Mouse (Mus musculus) limb, embryonic 12.5 days (tissue): ENCODE measurements around the gene Coro2a. TPM values are rescaled to one million over a fixed set of nuclear protein-coding genes. Genes with fewer than 3 reads are reported as not detected.

Experiments
- ATAC-seq: fragments of 200-750 bp; cut with Nextera tagmentation; 2 replicates; pipeline ENCODE4 v1.8.0; 2017; ENCODE audit warnings: low read depth, moderate TSS enrichment; ENCODE audit not compliant: insufficient number of reproducible peaks, insufficient read depth, low FRiP score, low TSS enrichment
- H3K27ac ChIP-seq: fragments of 300-500 bp; sonication (generic); 2 replicates; pipeline ENCODE4 v1.5.1; 2016; ENCODE audit warnings: mild to moderate bottlenecking, moderate library complexity
- H3K27me3 ChIP-seq: fragments of 300-500 bp; sonication (generic); 2 replicates; pipeline ENCODE4 v1.6.1; 2016; ENCODE audit warnings: mild to moderate bottlenecking, moderate library complexity
- H3K36me3 ChIP-seq: fragments of 300-500 bp; sonication (generic); 2 replicates; pipeline ENCODE4 v1.6.1; 2016; ENCODE audit warnings: mild to moderate bottlenecking, moderate library complexity
- H3K4me1 ChIP-seq: fragments of 300-500 bp; sonication (generic); replicated peaks from 2 replicates; pipeline ENCODE4 v1.6.1; 2016
- H3K4me2 ChIP-seq: fragments of 300-500 bp; sonication (generic); 2 replicates; pipeline ENCODE4 v1.6.1; 2016; ENCODE audit warnings: mild to moderate bottlenecking, moderate library complexity
- H3K4me3 ChIP-seq: fragments of 300-500 bp; sonication (generic); replicated peaks from 2 replicates; pipeline ENCODE4 v1.5.1; 2016; ENCODE audit warnings: mild to moderate bottlenecking
- H3K9ac ChIP-seq: fragments of 300-500 bp; sonication (generic); replicated peaks from 2 replicates; pipeline ENCODE4 v1.6.1; 2016; ENCODE audit warnings: mild to moderate bottlenecking, moderate library complexity
- H3K9me3 ChIP-seq: fragments of 300-500 bp; sonication (generic); 2 replicates; pipeline ENCODE4 v1.6.1; 2016; ENCODE audit warnings: mild to moderate bottlenecking, moderate library complexity
- WGBS: fragments of 180-500 bp; shearing (Covaris S2); methylation state at CpG from one replicate; pipeline ENCODE4 v1.1.7; 2016; 5-methylcytosine and 5-hydroxymethylcytosine counted together
- polyA plus RNA-seq: library from polyadenylated mRNA; unstranded; fragments of >200 nt; fragmentation: Nextera tagmentation; extraction: Ambion mirVana; gene quantifications from 2 replicates; pipeline ENCODE4 v1.2.1, GENCODE M21; 2016

Gene Coro2a
- polyA plus RNA-seq, 1 experiment from 2014 or later, result 2.2 TPM

- H3K4me1 ChIP-seq, result peaks cover 9% of the 10 kb centered on the region
- no peak overlapping the region for H3K4me3 ChIP-seq
- no peak overlapping the region for H3K9ac ChIP-seq
- no peaks in the 10 kb centered on the region for H3K9me3 ChIP-seq
- H3K27me3 ChIP-seq, result peaks cover 2% of the 10 kb centered on the region; the same call in 1 of the 2 replicates
- no peak for ATAC-seq
- H3K36me3 ChIP-seq, result no peaks in the 10 kb centered on the region
- no peak overlapping the region for H3K27ac ChIP-seq
- WGBS, result 76% methylated on average over 10 of the region's 10 CpGs
- no peak overlapping the region for H3K4me2 ChIP-seq
Observed at GRCm38 (mm10) chr4:46521457-46521856, 80.5 kb downstream of the Coro2a start.

DNA sequence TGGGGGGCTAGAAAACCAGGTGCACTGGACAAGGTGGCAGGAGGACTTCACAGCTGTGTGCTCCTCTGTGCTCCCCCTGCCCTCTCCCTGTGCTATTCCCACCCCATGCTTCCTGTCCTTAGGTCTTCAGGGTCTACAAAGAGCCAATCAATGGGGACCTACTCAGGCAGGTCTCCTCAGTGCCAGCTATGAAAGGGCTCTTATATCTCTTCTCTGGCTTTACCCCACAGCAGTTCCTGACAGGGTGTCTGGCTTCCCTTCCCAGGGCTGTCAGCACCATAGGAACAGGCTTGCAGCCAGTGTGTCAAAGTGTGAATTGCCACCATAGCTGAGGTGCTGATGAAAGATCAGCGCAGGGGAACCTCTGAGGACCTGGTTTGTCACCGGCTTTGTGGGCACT is 81.5 kb downstream of the Coro2a start:
- Histone ChIP-seq H3K4me1 (peaks cover 9% of the 10 kb centered on the region), H3K9me3 (no peaks in the 10 kb centered on the region), H3K9ac (no peak overlapping the region), H3K27me3 (no peaks in the 10 kb centered on the region; the same call in 1 of the 2 replicates), H3K4me2 (no peak overlapping the region), H3K4me3 (no peak overlapping the region), H3K27ac (no peak overlapping the region), H3K36me3 (no peaks in the 10 kb centered on the region)
- ATAC-seq, result 0 out of 2 replicates have a peak, but pooled peaks have one; percentile 42
- 84% methylated on average over 2 of the region's 2 CpGs for WGBS

DNA sequence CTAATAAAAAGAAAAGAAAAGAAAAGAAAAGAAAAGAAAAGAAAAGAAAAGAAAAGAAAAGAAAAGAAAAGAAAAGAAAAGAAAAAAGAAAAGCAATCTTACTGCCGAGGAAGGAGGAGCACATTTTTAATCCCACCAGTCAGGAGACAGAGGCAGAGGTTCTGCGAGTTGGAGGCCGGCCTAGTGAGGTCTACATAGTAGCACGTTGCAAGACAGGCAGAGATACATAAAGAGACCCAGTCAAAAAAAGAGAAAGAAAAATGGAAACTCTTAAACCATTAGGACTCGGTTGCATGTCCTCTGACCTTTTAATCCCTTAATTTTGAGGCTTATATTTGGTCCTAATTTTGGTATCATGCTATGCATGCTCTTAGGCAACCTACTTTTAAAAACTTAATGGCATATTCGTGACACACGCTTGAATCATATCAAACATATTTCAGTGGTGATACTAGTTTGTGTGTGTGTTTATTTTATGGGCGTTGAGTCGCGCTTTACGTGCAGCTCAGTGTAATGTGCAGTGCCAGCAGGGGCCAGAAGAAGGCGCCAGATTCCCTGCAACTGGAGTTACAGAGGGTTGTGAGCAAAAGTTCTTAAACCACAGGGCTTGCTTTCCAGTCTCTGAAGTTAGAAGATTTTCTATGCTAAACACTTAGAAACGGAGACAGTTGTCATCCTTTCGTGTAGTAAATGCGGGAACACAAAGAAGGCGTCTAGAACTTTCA is 94.1 kb downstream of the Coro2a start:
- Histone ChIP-seq H3K4me3 (peak overlapping the region; percentile 66), H3K36me3 (peaks cover 18% of the 10 kb centered on the region), H3K9ac (no peak overlapping the region), H3K9me3 (no peaks in the 10 kb centered on the region), H3K4me1 (peaks cover 7% of the 10 kb centered on the region; the same call in 1 of the 2 replicates), H3K27ac (no peak overlapping the region), H3K27me3 (peaks cover 23% of the 10 kb centered on the region), H3K4me2 (peak overlapping the region; percentile 90)
- WGBS, result 11% methylated on average over 16 of the region's 16 CpGs
- no peak for ATAC-seq

- ATAC-seq, result peak; percentile 90
- peak overlapping the region; percentile 45 for H3K9ac ChIP-seq
- under 1% methylated on average over 94 of the region's 94 CpGs for WGBS
- H3K4me2 ChIP-seq, result peak overlapping the region; percentile 90
- peaks cover 27% of the 10 kb centered on the region for H3K36me3 ChIP-seq
- H3K27ac ChIP-seq, result no peak overlapping the region
- H3K4me1 ChIP-seq, result peaks cover 7% of the 10 kb centered on the region; the same call in 1 of the 2 replicates
- peaks cover 23% of the 10 kb centered on the region for H3K27me3 ChIP-seq
- no peaks in the 10 kb centered on the region for H3K9me3 ChIP-seq
- H3K4me3 ChIP-seq, result peak overlapping the region; percentile 66
Observed at GRCm38 (mm10) chr4:46506801-46507610, 95.0 kb downstream of the Coro2a start.

- H3K4me3 ChIP-seq, result no peak overlapping the region
- H3K27me3 ChIP-seq, result peaks cover 23% of the 10 kb centered on the region
- no peak for ATAC-seq
- 68% methylated on average over 8 of the region's 8 CpGs for WGBS
- no peak overlapping the region for H3K4me2 ChIP-seq
- H3K27ac ChIP-seq, result no peak overlapping the region
- H3K9me3 ChIP-seq, result no peaks in the 10 kb centered on the region
- H3K9ac ChIP-seq, result no peak overlapping the region
- peaks cover 7% of the 10 kb centered on the region; the same call in 1 of the 2 replicates for H3K4me1 ChIP-seq
- H3K36me3 ChIP-seq, result peaks cover 42% of the 10 kb centered on the region
Observed at GRCm38 (mm10) chr4:46505361-46506057, 96.5 kb downstream of the Coro2a start.

- no peaks in the 10 kb centered on the region for H3K9me3 ChIP-seq
- ATAC-seq, result no peak
- H3K4me1 ChIP-seq, result peaks cover 7% of the 10 kb centered on the region; the same call in 1 of the 2 replicates
- H3K4me2 ChIP-seq, result no peak overlapping the region
- peaks cover 58% of the 10 kb centered on the region for H3K36me3 ChIP-seq
- WGBS, result 86% methylated on average over 3 of the region's 3 CpGs
- H3K4me3 ChIP-seq, result no peak overlapping the region
- H3K27ac ChIP-seq, result no peak overlapping the region
- peaks cover 23% of the 10 kb centered on the region for H3K27me3 ChIP-seq
- H3K9ac ChIP-seq, result no peak overlapping the region
Observed at GRCm38 (mm10) chr4:46503881-46504280, 98.1 kb downstream of the Coro2a start.

DNA sequence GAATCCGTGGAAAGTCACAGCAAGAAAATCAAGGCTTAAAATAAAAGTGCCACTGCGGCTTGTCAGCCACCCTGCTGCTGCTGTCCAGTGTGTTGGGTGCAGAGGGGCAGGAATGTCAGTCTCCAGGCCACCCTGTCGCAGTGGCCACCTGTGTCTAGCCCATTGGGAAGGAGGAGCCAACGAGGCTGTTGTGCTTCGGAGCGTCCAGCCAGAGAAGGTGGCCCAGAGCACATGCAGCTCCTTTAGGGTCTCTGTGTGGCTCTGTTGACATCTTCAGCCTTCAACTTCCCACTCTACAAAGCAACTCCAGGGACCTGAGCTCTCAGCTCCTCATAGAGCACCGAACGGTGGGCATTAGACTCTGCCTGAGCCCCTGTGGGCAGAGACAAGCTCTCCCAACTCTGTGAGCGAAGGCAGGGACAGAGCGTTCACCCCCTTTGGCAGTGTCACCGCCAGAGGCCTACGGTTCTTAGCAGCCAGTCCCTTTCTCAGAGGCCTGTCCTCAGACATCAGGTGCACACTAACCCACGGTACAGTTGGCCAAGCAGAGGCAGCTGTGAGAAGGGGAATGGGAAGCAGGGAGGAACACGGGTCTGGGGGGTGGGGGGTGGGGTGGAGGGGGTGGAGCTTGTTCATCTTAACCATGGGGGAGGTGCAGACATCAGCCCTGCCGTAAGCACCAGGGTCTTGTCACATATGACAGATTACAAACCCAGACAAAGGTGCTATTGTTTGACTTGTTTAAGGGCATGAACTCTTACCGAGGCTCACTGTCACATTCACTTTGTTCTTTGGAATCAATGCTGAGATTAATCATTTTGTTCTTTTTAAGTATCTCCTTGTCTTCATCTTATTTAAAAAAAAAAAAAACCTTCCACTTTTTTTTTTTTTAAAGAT is 99.1 kb downstream of the Coro2a start:
- Histone ChIP-seq H3K27ac (no peak overlapping the region), H3K4me1 (peaks cover 7% of the 10 kb centered on the region; the same call in 1 of the 2 replicates), H3K9ac (no peak overlapping the region), H3K36me3 (peaks cover 58% of the 10 kb centered on the region), H3K4me3 (no peak overlapping the region), H3K9me3 (no peaks in the 10 kb centered on the region), H3K4me2 (no peak overlapping the region), H3K27me3 (peaks cover 23% of the 10 kb centered on the region)
- 79% methylated on average over 16 of the region's 16 CpGs for WGBS
- no peak for ATAC-seq

DNA sequence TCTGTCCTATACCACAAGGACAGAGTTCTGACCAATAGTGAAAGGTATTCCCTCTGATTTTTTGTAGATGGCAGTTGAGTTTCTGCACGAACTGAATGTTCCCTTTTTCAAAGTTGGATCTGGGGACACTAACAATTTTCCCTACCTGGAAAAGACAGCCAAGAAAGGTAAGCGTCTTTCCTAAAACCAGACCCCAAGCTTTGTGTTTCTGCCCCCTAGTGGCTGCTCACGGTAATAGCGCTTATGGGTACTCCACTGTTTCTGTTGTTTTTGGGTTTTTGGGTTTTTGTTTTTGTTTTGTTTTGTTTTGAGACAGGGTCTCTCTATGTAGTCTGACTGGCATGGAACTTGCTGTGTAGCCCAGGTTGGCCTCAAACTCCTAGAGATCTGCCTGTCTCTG is 103.0 kb downstream of the Coro2a start:
- peaks cover 78% of the 10 kb centered on the region for H3K36me3 ChIP-seq
- WGBS, result 17% methylated on average over 4 of the region's 4 CpGs
- ATAC-seq, result no peak

DNA sequence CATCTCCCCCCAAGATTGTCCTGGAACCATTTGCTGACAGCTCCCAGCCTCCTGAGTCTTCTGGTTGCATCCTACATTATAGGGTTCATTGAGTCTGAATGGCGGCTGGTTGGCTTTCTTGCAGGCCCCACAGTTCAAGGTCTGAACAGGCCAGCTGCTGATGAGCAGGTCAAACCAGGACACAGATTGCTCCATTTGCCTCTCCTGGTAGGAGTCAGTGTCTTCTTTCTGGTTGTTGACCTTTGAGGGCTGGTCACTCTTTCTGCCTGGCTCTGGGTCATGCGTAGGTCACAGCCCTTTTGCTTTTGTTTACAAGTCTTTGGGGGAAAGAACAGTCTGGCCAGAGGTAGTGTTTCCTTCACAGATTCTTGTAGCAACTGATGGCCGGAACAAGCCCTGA is 103.5 kb downstream of the Coro2a start:
- Histone ChIP-seq H3K4me3 (no peak overlapping the region), H3K27ac (no peak overlapping the region), H3K27me3 (no peaks in the 10 kb centered on the region), H3K36me3 (peaks cover 79% of the 10 kb centered on the region), H3K9me3 (no peaks in the 10 kb centered on the region), H3K4me2 (no peak overlapping the region), H3K9ac (no peak overlapping the region), H3K4me1 (no peaks in the 10 kb centered on the region)
- ATAC-seq, result no peak
- WGBS, result 75% methylated on average over 3 of the region's 3 CpGs

More for the DNA sequence above, 103.0 kb downstream of the Coro2a start:
- H3K9me3 ChIP-seq, result no peaks in the 10 kb centered on the region
- no peak overlapping the region for H3K4me2 ChIP-seq
- no peak overlapping the region for H3K4me3 ChIP-seq
- no peaks in the 10 kb centered on the region for H3K27me3 ChIP-seq
- no peak overlapping the region for H3K27ac ChIP-seq
- H3K9ac ChIP-seq, result no peak overlapping the region
- no peaks in the 10 kb centered on the region for H3K4me1 ChIP-seq

GRCm38 (mm10) chr4:46497286-46497892 is 104.6 kb downstream of the Coro2a start:
- Histone ChIP-seq H3K4me3 (no peak overlapping the region), H3K4me1 (no peaks in the 10 kb centered on the region), H3K27ac (no peak overlapping the region), H3K36me3 (peaks cover 80% of the 10 kb centered on the region), H3K9ac (no peak overlapping the region), H3K27me3 (no peaks in the 10 kb centered on the region), H3K4me2 (no peak overlapping the region), H3K9me3 (no peaks in the 10 kb centered on the region)
- 46% methylated on average over 4 of the region's 4 CpGs for WGBS
- ATAC-seq, result 0 out of 2 replicates have a peak, but pooled peaks have one; percentile 24
